Mouse (Mus musculus): ENCODE data around the gene Notch2. TPM values are rescaled to one million over a fixed set of nuclear protein-coding genes. Genes with fewer than 3 reads are reported as not detected.

The Notch2 gene
- total RNA-seq, 1 experiment from 2014 or later = 48.9 TPM

- ATAC-seq (replicated peaks; ENCODE audit: low read depth, poor library complexity, severe bottlenecking) = 0 out of 2 replicates have a peak, but pooled peaks have one; percentile 10
These were observed 12.9 kb downstream of the Notch2 start for GRCm38 (mm10) chr3:98025921-98026880.

GRCm38 (mm10) chr3:98027371-98027774, 14.0 kb downstream of the Notch2 start:
- ATAC-seq (replicated peaks; ENCODE audit: low read depth, poor library complexity, severe bottlenecking) = peak; percentile 41

DNA sequence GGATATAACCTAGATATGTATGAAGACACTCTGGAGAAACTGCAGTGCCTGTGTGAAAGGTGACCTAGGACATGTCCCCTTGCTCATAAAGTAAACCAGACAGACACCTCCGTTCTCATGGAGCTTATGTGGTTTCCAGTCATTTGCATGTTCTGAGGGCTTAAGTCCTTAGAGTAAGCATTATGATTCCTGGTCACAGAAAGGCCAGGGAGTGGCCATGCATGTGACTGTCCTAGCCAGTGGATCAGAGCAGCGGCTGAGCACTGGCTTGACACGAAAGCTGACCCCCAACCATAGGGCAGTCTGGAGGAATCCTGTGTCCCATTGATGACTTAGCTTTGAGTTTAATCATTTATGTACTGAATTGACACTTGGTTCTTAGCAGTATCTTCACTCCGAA, 14.7 kb downstream of the Notch2 start:
- no peak for ATAC-seq (replicated peaks; ENCODE audit: low read depth, poor library complexity, severe bottlenecking)

- no peak for ATAC-seq (replicated peaks; ENCODE audit: low read depth, poor library complexity, severe bottlenecking)
These were observed 15.6 kb downstream of the Notch2 start for GRCm38 (mm10) chr3:98028936-98029335.

DNA sequence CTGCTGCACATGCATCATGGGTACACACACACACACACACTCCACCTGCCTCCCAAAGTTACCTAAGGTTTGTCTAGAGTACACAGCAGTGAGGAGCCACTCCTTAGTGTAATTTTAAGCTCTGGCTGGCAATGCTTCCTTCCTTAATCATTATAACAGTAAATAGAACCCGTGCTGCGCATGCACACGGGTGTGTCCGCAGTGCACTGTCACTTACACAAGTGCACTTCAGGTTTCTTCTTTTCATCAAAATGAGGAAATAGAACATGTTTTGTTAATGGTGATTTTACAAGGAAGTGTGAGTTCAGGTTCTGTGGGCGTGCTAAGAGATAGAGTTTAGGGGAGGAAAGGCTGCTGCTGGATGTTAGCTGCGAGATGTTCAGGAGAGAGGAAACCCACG, 17.8 kb downstream of the Notch2 start:
- ATAC-seq (replicated peaks; ENCODE audit: low read depth, poor library complexity, severe bottlenecking) = peak; percentile 39

DNA sequence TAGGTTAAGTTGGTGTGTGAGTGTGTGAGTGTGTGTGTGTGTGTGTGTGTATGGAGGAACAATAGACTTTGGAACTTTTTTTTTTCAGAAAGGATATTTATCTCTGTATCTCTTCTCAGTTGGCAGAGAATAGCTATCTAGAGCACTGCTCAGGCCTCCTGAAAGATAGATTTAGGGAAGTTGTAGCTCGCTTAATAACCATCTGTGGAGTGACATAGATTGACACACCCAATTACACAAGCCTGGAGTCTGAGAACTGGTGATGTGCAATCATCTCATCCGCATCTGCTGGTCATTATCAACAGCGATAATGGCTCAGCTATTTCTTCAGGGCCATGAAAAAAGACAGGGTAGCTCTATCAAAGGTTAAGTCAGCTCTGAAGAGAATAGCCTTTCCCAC, 18.9 kb downstream of the Notch2 start:
- ATAC-seq (replicated peaks; ENCODE audit: low read depth, poor library complexity, severe bottlenecking) = peak; percentile 45

DNA sequence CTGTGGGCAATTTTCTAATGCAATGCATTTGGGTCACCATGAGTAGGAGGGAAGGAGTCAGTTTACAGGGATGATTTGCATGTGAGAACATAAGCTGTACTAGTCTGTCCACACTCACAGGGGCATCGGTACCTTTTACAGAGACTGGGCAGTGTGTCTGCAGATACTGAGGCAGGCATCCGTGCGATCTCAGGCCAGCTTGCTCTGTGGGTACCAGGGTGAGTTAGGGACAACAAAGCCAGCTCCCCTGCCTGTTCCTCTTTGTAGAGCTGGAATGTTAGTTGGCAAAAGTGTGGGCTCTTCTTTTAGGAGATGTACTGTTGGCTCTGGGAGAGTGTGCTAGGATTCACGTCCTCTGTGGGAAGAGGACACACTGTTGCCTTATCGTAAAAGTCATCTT, 19.6 kb downstream of the Notch2 start:
- ATAC-seq (replicated peaks; ENCODE audit: low read depth, poor library complexity, severe bottlenecking) = no peak; the same call in 1 of the 2 replicates

GRCm38 (mm10) chr3:98034622-98035593, 21.6 kb downstream of the Notch2 start:
- ATAC-seq (replicated peaks; ENCODE audit: low read depth, poor library complexity, severe bottlenecking) = peak; percentile 30; the same call in 1 of the 2 replicates

DNA sequence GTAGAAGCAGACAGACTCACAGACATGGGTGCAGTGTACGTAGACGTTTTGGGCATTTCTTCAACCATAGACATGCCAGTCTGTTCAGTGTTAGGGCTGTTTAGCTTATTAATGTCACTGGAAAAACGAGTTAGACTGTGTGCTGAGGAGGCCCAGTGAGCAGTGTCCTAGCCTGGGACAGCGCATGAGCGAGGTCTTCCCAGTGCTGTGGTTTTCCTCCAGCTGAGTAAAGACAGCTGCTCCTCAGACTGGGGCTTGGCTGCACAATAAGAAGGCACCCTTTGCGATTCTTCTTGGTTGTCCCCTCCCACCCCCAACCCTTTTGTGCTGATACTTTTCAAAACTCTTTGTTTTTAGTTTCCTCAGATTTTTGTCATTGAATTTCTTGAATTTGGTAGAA, 22.8 kb downstream of the Notch2 start:
- ATAC-seq (replicated peaks; ENCODE audit: low read depth, poor library complexity, severe bottlenecking) = no peak

DNA sequence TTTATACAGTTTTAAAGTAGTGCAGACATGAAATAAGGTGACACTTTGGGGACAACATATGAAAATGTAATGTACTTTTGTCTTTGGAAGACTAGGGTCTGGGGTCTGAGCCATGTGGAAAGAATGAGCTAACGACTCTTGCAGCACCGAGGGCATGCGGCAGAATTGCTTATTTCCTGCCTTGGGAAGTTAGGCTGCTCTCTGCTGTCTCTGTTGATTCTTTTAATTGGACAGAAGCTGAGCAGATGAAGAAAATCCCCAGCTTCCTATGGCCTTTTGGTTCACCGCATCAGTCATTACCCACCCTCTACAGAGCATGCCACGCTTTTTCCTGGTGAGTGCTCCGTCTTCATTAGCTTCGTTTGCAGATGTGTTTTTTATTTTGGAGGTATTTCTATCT, 23.8 kb downstream of the Notch2 start:
- no peak for ATAC-seq (replicated peaks; ENCODE audit: low read depth, poor library complexity, severe bottlenecking)

DNA sequence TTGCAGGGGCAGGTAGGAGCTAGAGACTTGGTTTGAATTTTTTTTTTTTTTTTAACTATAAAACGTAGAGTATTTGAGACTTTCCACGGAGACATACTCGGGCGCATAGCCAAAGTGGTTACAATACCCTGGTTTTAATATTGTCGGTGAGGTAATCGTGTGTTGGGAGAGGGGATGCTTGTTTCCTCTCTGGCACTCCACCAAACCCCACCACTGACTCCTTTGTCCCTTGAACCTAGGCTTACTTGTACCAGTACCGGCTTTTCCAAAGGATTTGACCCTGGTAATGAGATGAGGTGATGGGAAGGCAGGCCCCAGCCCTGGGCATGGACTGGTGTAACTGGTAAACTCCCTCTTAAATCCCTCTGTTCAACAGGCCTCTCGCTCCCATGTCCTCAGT, 25.3 kb downstream of the Notch2 start:
- ATAC-seq (replicated peaks; ENCODE audit: low read depth, poor library complexity, severe bottlenecking) = no peak

DNA sequence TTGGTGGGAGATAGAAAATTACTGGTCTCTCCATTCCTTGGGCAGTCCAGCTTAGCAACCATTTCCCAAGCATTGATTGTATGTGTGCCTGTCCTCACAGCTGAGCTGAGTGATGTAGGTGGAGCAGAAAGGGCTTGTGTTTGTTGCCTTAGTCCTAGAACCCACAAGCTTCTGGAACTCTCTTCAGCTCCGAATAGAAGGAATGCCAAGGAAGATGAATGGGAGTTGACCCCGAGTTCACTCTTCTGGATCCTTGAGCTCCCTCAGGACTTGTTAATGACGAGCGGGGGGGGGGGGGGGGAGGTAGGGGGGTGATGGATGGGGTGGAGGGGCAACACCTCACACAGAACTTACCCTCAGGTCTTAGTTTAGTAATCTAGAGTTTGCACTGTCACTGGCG, 25.9 kb downstream of the Notch2 start:
- ATAC-seq (replicated peaks; ENCODE audit: low read depth, poor library complexity, severe bottlenecking) = no peak

GRCm38 (mm10) chr3:98039666-98040456, 26.5 kb downstream of the Notch2 start:
- 0 out of 2 replicates have a peak, but pooled peaks have one; percentile 24 for ATAC-seq (replicated peaks; ENCODE audit: low read depth, poor library complexity, severe bottlenecking)

DNA sequence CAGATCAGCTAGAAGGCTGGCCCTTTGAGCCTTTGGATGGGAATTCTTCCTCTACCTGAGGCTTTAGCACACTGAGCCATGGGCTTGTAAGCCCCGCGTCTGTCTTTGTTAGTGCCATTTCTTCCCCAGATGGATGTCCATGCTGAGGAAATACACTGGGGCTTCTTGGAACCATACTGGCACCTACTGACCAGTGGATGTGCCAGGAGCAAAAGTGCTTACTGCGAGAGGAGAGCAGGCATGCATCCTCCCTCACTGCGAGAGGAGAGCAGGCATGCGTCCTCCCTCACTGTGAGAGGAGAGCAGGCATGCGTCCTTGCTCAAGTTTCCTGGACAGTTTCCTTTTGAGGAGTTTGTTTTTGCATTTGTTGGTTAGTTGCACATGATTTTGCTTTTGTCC, 27.5 kb downstream of the Notch2 start:
- ATAC-seq (replicated peaks; ENCODE audit: low read depth, poor library complexity, severe bottlenecking) = no peak

GRCm38 (mm10) chr3:98042301-98042700, 29.0 kb downstream of the Notch2 start:
- no peak for ATAC-seq (replicated peaks; ENCODE audit: low read depth, poor library complexity, severe bottlenecking)

- no peak for ATAC-seq (replicated peaks; ENCODE audit: low read depth, poor library complexity, severe bottlenecking)
These were observed 29.7 kb downstream of the Notch2 start for GRCm38 (mm10) chr3:98042955-98043456.

DNA sequence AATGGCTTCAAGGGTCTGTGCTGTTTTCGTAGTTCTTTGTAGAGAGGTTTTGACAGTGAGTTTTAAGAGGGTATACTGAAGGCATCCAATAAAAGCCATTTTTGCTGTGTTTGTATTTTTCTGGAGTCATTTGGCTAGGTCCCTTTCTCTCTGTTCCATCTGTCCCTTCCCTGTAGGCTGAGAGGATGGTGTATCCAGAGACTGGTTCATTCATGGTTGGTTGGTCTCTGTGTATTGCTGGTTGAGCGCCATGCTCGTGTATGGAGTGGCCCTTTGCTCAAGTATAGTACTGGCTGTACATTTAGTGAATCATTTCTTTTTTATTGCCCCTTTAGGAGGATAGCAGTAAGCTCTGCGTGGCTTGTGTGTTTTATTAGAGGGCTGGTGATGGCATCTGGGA, 30.3 kb downstream of the Notch2 start:
- no peak for ATAC-seq (replicated peaks; ENCODE audit: low read depth, poor library complexity, severe bottlenecking)

DNA sequence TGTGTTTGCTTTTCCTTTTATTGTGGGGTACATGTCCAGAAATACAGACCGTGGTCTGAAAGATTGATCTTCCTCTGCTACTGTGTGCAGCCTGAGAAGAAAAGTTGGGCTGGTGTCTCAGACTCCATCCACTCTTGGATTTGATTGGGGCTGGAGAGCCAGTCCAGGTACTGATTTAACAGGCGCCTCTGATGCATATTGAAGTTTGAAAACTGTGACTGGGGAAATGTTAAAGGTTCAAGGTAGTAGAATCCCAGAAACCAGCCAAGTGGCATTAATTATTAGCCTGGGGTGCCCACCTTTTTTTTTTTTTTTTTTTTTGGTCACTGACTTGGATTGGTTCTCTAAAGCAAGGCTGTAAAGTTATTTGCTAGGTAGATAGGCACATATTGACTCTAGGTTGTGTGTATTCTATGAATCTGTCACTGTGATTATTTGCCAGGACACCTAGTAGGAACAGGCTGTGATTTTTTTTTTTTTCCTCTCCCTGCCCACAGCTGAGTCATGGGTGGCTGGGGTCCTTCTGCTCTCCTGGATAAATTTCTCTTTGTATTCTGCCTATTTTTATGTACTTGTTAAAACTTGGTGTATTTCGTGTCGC, 31.5 kb downstream of the Notch2 start:
- ATAC-seq (replicated peaks; ENCODE audit: low read depth, poor library complexity, severe bottlenecking) = no peak

DNA sequence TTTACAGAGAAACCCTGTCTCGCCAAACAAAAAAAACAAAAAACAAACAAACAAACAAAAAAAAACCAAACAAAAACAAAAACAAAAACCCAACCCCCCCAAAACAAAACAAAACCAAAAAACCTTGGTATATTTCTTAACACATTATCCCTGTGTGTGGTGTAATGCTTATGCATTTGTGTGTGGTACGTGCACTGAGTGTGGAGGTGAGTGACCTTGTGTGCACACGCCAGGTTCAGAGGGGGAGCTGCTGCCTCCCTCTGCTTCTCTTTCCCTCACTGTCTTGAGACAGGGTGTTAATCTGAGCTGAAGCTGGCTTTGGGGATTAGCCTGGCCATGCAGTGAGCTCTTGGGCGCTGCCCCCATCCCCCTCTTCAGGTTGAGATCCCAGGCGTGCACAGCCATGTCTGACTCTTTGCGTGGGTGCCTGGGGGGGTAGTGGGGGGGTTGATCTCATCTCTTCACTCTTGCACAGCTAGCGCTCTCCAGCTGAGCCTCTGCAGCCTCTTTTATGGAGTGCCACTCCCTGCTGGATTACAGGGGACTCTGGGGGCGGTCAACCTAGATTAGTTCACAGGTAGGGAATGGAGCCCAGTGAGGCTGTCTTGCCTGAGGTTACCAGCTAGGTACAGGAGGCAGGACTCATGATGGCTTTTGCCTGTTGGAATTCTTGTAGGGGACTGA, 32.3 kb downstream of the Notch2 start:
- 0 out of 2 replicates have a peak, but pooled peaks have one; percentile 2 for ATAC-seq (replicated peaks; ENCODE audit: low read depth, poor library complexity, severe bottlenecking)

All from common myeloid progenitor, adult 5-6 weeks (primary cell).